Mouse (Mus musculus) thymus, postnatal 14 days (tissue): ENCODE data around the gene Crtc1.

Source experiments
- DNase-seq: peaks from one replicate; pipeline ENCODE4 v3.0.0; 2021

Gene Crtc1

DNA sequence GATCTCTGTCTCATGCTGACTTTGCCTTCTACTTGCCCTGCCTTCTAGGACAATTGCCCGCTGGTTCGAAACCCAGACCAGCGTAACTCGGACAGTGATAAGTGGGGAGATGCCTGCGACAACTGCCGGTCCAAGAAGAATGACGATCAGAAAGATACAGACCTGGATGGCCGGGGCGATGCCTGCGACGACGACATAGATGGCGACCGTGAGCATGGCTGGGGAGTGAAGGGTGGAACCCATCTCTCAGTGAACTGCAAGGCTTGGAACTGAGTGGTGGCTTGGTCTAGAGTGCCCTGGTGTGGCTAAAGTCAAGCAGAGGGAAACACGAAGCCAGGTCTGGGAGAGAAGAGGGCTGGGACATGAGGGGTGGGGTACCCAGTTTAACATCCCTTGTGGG, 62.3 kb downstream of the Crtc1 start:
- DNase-seq, result no peak

DNA sequence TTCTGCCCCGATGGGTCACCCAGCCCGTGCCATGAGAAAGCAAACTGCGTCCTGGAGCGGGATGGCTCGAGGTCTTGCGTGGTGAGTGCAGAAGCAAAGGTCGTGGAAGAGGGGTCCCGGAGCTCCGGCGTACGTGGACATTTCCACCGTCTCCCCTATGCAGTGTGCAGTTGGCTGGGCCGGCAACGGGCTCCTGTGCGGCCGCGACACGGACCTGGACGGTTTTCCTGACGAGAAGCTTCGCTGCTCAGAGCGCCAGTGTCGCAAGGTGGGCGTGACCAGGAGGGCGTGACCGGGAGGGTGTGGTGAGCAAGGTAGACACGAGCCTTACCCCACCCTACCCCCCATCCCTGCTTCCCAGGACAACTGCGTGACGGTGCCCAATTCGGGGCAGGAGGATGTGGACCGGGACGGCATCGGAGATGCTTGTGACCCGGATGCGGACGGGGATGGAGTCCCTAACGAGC, 63.1 kb downstream of the Crtc1 start:
- no peak for DNase-seq

DNA sequence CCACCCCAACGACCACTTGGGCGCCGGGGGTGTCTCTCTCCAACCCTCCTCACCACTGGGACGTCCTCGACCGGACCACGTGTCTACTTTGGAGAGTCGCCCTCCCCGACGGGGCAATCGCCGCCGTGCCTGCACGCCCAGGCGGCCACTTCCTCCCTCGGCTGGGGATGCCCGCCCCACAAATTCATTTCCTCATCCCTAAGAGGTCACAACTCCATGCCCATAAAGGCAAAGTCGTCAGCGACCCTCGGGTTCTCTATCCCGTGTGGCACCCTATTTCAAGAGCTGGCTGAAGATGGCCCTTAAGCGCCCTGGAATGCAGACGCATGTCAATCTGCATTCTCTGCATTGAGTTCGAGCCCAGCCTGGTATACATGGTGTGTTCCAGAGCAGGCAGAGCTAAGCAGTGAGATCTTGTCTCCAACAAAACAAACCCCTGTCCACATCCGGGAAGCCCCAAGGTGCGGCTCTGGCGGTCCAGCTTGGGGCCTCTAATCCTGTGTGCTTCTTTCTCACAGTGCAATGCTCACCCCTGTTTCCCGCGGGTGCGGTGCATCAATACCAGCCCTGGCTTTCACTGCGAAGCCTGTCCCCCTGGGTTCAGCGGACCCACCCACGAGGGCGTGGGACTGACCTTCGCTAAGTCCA, 64.0 kb downstream of the Crtc1 start:
- no peak for DNase-seq

DNA sequence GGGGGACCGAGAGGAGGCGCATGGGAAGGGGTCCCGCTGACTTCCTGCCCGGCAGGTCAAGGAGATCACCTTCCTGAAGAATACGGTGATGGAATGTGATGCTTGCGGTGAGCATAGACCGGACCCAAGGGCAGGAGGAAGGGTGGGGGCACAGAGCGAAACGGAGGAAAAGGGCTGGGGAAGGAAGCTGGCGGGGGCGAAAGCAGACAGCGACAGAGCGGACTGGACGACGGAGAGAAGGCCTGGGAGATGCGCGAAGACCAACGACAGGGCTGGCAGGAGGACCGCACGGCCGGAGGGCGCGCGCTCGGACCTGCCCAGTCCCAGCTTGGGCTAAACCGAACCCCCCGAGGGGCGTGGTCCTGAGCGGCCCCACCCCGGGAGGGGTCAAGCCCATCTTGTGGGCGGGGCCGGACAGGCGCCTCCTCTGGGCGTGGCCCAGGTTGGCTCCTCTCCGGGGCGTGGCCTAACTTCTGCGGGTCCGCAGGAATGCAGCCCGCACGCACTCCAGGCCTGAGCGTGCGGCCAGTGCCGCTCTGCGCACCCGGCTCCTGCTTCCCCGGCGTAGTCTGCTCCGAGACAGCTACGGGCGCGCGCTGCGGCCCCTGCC, 65.0 kb downstream of the Crtc1 start:
- DNase-seq, result peak; percentile 56

DNA sequence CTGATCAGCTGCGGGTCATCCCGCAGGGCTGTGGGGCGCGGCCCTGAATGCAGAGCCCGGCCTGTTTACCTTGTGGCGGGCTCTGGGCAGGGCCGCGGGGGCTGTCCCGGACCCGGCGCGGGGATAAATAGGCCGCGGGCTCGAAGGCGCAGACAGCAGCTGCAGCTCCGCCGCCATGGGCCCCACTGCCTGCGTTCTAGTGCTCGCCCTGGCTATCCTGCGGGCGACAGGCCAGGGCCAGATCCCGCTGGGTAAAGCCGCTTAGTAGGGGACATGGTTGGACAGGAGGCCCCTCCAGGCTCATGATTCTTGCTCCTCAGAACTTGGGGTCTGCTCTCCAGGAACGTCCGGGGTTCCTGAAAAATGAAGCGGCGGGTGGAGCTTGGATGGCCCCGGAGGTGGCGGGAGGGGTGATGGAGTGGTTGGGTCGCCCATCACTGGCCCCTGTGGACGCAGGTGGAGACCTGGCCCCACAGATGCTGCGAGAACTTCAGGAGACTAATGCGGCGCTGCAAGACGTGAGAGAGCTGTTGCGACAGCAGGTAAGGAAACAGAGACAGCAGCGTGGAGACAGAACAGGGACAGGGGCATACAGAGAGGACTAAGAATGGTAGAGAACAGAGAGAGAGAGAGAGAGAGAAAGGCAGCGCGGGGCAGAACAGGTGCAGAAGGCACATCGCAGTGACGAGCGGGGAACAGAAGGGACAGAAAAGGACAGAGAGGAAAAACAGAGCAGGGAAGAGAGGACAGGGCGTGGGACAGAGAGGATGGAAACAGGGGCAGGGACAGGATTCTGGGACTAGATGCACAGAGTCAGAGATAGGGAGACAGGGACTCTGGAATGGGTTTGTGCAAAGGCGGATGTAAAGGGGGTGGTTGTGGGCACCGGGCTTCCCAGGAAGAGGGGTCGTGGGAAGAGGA, 65.7 kb downstream of the Crtc1 start, which contains the start of gene Comp:
TSS of gene Comp (plus strand) at position 162 of the 921 bp plus-strand sequence.
- no peak for DNase-seq

DNA sequence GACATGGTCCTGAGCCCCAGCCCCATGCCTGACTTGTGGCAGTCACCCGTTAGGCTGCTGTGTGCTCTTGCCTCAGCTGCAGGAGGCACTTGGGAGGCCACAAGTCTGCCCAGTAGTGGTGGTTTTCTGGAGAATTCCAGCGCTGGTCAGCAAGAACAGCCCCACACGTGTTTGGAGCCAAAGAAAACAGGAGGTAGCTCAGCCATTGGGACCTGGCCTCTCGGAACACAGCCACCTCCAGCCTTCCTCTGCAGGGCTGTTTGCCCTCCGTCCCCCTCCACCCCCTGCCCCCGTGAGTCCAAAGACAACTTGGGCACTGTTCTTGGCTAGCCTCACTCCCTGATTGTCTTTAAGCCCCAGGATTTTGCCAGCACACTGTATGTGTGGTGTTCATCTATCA, 67.4 kb downstream of the Crtc1 start:
- DNase-seq, result no peak

DNA sequence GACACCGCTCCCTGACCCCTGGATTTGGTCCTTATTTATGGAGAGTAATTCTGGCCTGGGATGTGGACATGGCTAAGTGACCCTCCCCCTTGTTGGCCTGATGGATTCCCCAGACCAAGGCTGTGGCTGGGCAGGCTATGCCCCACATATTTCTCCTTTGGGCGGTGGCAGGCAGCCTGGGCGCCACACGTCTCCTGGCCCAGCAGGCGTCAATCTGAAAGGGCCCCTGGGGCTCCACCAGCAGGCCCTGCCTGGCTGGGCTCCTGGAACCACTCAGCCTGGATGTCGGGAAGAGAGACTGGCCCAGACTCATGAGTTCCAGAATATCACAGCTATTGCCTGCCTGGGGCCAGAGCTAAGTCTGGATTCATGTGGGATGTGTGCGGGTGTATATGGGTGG, 68.9 kb downstream of the Crtc1 start:
- DNase-seq, result no peak

DNA sequence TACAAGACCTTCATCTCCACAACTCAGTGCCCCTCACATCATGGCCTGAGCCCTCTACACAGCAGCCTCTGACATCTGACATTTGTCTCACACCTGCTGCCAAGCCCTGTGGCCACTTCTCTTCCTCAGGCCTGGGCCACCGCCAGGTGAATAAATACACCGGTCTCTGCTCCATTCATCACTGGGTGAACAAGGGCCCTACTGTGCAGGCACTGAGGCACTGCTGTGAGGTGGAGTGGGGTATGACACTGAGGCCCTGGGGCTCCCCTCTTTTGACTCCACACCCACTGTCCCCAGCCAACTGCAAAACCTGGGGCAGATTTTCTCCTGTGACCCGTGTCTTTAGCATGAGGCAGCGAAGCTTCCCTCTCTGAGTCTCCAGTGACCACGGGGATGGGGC, 72.8 kb downstream of the Crtc1 start:
- no peak for DNase-seq

DNA sequence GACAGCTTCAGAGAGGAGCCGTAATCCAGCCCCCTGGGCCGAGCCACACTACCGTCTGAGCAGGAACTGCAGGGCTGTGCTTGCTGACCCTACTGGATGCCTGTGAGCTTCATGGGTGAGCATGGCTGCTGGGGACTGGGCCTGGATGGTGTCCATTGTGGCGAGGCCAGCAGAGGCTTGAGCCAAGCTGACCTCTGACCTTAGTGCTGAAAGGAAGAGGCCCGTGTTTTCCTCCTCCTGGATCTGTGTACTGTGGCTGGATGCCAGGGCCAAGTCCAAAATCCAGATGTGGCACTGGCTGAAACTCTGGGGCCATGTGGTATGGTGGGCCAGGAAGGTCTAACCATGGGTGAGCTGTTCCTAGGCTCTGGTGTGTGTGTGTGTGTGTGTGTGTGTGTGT, 75.3 kb downstream of the Crtc1 start:
- DNase-seq, result no peak

DNA sequence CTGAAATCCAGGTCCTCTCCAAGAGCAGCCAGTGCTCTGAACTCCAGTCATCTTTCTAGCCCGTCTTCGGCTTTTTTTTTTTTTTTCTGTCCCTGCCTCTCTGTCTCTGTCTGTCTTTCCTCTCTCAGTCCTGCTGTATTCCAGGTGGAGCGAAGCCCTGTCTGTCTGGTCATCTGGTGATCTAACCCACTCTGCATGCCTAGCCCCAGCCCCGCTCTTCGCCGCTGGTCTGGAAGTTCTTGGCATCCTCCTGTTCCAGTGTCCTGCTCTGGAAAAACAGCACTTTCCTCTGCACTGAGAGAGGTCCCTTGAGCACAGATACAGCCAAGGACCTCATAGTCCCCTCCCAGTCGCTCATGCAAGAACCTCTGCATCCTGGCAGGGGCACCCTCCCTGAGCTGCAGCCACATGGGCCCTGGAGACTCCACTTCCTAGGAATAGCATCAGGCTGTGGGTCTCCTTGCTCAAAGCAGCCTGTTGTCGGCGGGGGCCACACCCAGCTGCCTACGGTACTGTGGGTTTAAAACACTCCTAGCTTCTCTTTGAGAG, 77.8 kb downstream of the Crtc1 start:
- no peak for DNase-seq

DNA sequence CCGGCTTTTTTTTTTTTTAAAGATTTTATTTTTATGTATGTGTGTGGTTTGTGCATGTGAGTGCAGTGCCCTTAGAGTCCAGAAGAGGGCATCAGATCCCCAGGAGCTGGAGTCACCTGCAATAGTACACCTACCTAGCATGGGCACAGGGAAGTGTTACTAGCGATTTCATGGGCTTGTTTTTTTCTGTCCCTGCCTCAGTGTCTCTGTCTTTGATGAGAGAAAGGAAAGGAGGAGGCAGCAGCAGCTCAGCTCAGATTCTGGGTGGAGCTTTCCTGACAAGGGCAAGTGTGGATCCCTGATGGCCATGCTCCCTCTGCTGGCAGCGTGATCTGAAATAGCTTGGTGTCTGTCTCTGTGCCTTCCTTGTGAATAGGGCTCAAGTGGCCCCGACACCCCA, 78.6 kb downstream of the Crtc1 start:
- peak; percentile 40 for DNase-seq

DNA sequence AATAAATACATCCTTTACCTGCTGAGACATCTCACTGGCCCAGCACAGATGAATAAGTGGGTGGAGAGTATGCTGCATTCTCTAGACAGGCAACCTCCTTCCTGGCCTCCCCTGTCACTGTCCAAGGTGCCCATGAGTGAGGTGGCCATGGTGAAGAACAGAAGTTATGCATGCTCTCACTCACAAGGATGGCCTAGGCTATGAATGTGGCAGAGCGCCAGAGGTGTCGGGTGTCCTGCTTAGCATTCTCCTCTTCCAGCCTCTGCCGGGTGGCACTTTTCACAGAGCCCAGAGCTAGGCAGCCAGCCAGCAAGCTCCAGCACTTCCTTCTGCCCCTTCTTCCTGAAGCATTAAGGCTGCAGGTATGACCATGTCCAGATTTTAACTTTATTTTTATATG, 80.0 kb downstream of the Crtc1 start:
- no peak for DNase-seq

DNA sequence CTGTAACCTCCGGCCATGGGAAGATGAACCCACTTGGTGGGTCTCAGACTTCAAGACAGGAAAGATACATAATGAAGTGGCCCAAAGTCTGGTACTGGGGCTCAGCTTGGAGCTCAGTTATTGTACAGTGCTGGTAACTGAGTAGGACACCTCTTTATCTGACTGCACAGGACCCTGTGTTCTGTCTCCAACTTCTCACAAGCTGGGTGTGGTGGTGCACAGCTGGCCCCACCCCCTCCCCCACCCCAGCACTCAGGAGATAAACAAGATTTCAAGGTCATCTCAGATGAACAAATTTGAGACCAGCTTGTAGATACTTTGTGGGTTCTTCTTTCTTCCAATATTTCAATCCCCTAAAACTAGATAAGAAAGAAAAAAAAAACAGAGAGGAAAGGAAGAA, 83.3 kb downstream of the Crtc1 start:
- DNase-seq, result no peak

DNA sequence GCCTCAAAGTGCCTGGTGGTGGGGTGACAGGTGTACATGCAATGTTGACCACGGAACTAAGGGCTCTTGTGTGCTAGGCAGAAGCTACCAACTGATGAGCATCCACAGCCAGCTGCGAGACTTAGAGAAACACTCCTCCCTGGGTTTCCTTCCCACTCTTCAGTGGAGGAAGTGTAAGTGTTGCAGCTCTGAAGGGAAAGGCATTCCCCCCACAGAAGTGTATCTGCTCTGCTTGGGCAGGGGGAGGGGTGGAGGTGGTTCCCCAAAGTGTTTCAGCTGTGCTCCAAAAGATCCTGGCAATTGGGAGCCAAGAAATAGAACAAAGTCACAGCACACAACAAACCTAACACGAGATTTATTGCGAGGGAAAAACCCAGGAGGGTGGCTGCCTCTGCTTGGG, 85.4 kb downstream of the Crtc1 start:
- no peak for DNase-seq

DNA sequence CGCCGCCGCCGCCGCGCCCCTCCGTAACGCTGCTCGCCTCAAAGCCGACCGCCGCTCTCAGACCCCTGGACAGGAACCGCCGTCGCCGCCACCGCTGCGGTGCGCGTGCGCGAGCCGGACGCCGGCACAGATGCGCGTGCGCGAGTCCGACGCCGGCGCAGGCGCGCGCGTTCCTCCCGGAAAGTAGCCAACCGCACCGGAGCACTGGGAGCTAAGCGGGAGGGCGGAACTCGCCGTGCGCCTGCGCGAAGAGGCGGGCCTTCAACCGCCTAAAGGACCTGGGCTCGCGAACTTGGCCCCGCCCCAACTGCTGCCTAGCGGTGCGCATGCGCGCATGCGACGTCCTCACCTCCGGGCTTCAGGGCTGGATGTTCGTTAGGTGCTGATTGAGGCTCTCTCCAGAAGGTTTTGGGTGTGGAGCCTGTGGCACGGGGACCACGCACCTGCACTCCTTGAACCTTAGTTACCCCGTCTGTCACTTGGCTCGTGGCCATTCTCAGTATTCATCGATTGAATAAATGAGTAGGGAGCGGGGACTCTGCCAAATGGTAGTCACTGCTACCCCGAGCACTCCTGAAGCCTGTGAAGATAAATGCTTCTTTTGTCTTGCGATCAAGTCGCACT, 86.1 kb downstream of the Crtc1 start, which contains the start of gene Upf1:
TSS of gene Upf1 (minus strand) at position 85 of the 624 bp plus-strand sequence.
- DNase-seq, result peak; percentile 100

DNA sequence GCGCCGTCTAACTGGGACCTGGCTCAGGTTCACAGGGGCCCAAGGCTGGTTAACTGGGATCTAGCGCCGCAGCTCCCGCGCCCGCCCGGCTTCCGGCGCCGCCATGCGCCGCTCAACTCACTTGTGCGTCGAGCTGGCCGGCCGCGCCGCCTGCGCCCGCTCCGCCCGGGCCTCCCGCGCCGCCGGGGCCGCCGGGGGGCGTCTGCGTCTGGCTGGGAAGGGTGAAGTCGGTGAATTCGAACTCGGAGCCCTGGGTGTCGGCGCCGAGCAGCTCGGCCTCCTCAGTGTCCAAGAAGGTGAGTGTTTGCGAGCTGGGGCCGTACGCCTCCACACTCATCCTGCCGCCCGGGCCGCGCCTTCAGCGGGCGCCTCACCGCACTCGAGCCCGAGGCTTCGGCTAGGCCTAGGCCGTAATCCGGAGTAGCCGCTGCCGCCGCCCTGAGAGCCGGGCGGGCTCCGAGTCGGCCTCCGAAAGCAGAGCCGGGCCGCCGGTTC, 86.7 kb downstream of the Crtc1 start:
- DNase-seq, result peak; percentile 71

DNA sequence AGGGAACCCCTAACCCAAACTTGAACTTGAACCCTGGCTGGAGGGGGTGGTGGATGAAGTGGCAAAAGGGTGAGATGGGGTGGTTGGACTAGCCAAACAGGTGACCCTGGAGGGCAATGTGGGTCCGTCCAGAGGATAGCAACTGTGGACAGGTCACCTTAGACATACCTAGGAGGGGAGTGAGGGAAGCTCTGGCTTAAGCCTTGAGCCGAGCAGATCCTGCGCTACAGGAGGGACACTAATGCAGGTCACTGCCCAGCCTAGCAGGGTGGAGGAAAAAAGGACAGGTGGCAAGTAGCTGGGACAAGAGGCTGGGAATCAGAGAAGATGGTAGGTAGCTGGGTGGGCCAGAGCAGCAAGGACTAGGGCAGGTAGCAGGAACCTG, 87.4 kb downstream of the Crtc1 start:
- DNase-seq, result no peak

DNA sequence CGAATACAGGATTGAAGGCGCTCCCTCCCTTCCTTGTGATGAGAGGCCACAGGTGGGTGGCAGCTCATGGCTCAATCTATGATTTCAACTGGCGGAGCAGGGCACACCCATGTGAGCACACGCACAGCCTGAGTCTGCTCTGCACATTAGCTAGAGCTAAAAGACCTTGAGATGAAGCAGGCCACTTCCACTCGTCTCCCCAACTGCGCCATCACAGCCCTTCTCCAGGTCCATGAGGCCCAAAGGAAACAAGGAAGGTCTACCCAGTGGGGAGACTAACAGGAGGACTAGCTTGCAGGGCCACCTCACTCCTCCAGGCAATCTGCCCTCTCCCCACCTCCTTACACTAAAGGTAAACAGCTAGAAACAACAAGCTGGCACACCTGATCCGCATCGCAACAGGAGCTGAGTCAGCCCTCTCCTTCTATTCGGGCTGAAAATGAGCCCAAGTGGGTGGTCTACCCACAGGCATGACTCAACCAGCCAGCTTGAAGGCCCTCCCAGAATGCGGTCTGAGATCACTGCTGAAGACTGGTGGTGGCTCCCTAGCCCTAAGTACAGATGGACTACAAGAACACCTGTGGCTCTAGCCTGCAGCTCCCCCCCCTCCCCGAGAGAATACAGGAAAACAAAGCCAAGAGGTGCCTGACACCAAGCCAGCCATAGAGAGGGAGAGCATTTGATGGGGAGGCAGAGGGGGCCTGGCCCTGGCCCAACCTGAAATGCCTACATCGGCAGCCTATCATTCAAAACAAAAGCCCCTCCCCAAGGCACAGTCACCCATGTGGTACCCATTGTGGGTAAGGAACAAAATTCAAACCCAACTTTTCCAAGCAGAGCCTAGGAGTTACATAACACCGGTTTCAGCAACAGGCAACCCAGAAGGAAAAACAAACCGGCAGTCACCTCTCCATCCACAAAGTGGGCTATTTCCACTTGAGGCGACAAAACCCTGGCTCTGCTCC, 88.1 kb downstream of the Crtc1 start:
- peak; percentile 18 for DNase-seq

DNA sequence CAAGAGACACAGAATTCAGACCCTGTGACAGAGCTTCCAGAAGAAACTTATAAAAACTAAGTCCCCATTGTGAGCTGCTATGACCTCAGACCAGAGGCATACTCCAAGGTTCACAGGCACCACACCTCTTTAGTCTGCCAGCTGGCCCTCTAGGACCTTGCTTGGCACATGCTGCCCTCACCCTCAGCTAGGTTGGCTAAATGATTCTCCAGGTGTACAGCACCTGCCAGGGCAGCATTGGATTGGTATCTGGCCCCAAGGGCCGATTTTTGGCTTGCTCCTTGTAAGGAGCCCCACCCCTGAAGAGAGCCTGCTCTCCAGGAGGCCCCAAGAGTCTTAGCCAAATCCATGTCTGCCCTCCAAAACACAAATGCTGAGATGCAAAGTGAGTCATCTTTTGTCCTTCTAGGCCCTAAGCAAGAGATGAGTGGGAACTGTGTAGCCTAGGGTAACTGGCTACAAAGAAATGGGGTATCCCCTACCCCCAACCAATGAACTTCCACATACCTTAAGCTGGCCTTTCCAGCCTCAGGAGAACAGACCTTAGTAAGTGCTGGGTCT, 91.4 kb downstream of the Crtc1 start:
- DNase-seq, result no peak

DNA sequence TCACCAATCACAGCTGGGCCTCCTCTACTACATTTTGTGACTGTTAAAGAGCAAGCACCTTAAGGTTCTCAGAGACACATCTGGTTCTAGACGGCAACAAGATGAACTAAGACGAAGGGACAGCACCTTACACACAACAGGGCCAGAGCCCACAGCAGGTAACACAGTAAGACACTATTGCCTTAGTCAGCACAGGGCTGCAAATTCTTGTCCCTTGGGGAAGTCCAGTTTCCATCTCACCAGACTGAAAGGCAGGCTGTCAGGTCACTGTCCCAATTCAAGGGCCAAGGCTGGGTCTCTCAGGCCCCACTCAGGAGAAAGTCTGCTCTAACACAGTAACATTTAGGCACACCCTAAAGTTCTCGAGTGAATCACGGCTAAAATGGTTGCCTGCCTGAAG, 91.9 kb downstream of the Crtc1 start:
- DNase-seq, result no peak

DNA sequence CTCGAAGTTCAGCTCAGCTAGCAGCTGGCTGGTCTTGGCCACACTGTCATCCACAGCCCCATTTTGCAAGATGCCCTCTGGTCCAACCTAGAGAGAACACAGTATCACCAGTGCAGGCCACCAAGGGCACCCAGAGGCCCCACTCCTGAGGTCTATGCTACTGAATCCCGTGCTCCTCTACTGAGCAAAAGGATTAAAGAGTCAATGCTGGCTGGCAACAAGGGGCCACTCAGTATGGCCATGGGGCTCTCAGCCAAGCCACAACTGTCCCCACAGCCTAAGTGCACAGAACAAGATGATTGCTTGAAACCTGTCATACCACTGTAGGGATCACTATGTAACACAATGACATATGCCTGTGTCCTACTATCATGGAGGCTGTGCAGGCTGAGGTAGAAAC, 95.1 kb downstream of the Crtc1 start:
- DNase-seq, result no peak
